Mouse (Mus musculus) spleen, adult 2 months (tissue): ENCODE results near the gene Grik4. TPM values are rescaled to one million over a fixed set of nuclear protein-coding genes. Genes with fewer than 3 reads are reported as not detected.

Source experiments
- DNase-seq, 2 experiments: peaks; one replicate each; pipeline versions ENCODE4 v3.0.0 to v3.0.0-alpha.2; 2012 to 2021; ENCODE audit warnings: low spot score in 2 of 2, low read depth in 1 of 2
- H3K27ac ChIP-seq: fragments of 200-500 bp; 2 replicates; pipeline ENCODE4 v1.5.1; 2012; ENCODE audit warnings: low read length, inconsistent platforms; ENCODE audit not compliant: insufficient read depth
- H3K27me3 ChIP-seq: fragments of 200-500 bp; 2 replicates; pipeline ENCODE4 v1.6.1; 2012; ENCODE audit warnings: mild to moderate bottlenecking, moderate library complexity, low read length, inconsistent platforms; ENCODE audit not compliant: control insufficient read depth, insufficient read depth
- H3K36me3 ChIP-seq: fragments of 200-500 bp; 2 replicates; pipeline ENCODE4 v1.6.1; 2012; ENCODE audit warnings: mild to moderate bottlenecking, low read length, inconsistent platforms; ENCODE audit not compliant: control insufficient read depth, insufficient read depth
- H3K4me1 ChIP-seq: fragments of 200-500 bp; 2 replicates; pipeline ENCODE4 v1.6.1; 2011; ENCODE audit warnings: inconsistent platforms; ENCODE audit not compliant: control insufficient read depth, insufficient read depth, insufficient read length
- H3K4me3 ChIP-seq: fragments of 200-500 bp; 2 replicates; pipeline ENCODE4 v1.5.1; 2011; ENCODE audit warnings: mild to moderate bottlenecking, inconsistent platforms; ENCODE audit not compliant: insufficient read depth, insufficient read length; ENCODE audit errors: extremely low read depth
- CTCF ChIP-seq: fragments of 200-500 bp; IDR thresholded peaks from 2 replicates; pipeline ENCODE4 v1.5.1; 2011; ENCODE audit warnings: mild to moderate bottlenecking, inconsistent platforms; ENCODE audit not compliant: insufficient read depth, insufficient read length, insufficient replicate concordance; ENCODE audit errors: extremely low read depth
- POLR2A ChIP-seq: fragments of 200-500 bp; IDR thresholded peaks from 2 replicates; pipeline ENCODE4 v1.6.1; 2011; ENCODE audit warnings: low read depth, low read length, inconsistent platforms
- WGBS: fragments of 180-500 bp; shearing (Covaris S2); methylation state at CpG from one replicate; pipeline ENCODE4 v1.1.7; 2018; 5-methylcytosine and 5-hydroxymethylcytosine counted together
- polyA plus RNA-seq: library from polyadenylated mRNA; depleted of rRNA; stranded (reverse); fragments of >200 nt; gene quantifications from 2 replicates; pipeline ENCODE4 v1.2.3, GENCODE M21; 2012

Grik4 gene
- polyA plus RNA-seq, 1 experiment, result 0.19 TPM

GRCm38 (mm10) chr9:42927498-42927897 is 16.8 kb downstream of the Grik4 start:
- H3K36me3 ChIP-seq, result no peaks in the 10 kb centered on the region
- no peak overlapping the region for H3K4me3 ChIP-seq
- no peaks in the 10 kb centered on the region for H3K27me3 ChIP-seq
- H3K4me1 ChIP-seq, result no peaks in the 10 kb centered on the region
- 78% methylated on average over 10 of the region's 10 CpGs for WGBS
- H3K27ac ChIP-seq, result no peak overlapping the region
- no peak for DNase-seq
- no peak for TF ChIP-seq POLR2A
- no peak for TF ChIP-seq CTCF

- 89% methylated on average over 6 of the region's 6 CpGs for WGBS
These were observed 17.7 kb downstream of the Grik4 start for GRCm38 (mm10) chr9:42926564-42926963.

GRCm38 (mm10) chr9:42921830-42922229 is 22.5 kb downstream of the Grik4 start:
- Histone ChIP-seq H3K27ac (no peak overlapping the region), H3K4me3 (no peak overlapping the region), H3K36me3 (no peaks in the 10 kb centered on the region), H3K27me3 (no peaks in the 10 kb centered on the region), H3K4me1 (no peaks in the 10 kb centered on the region)
- DNase-seq, result no peak
- WGBS, result 86% methylated on average over 4 of the region's 4 CpGs
- no peak for TF ChIP-seq CTCF
- no peak for TF ChIP-seq POLR2A

More at GRCm38 (mm10) chr9:42926564-42926963, 17.7 kb downstream of the Grik4 start:
- Histone ChIP-seq H3K27ac (no peak overlapping the region), H3K27me3 (no peaks in the 10 kb centered on the region), H3K4me3 (no peak overlapping the region), H3K36me3 (no peaks in the 10 kb centered on the region), H3K4me1 (no peaks in the 10 kb centered on the region)
- TF ChIP-seq CTCF, result no peak
- no peak for TF ChIP-seq POLR2A
- DNase-seq, result no peak

GRCm38 (mm10) chr9:42920190-42920589 is 24.1 kb downstream of the Grik4 start:
- DNase-seq, result no peak
- H3K36me3 ChIP-seq, result no peaks in the 10 kb centered on the region
- TF ChIP-seq POLR2A (no peak), CTCF (no peak)
- H3K27me3 ChIP-seq, result no peaks in the 10 kb centered on the region
- H3K4me3 ChIP-seq, result no peak overlapping the region
- 62% methylated on average over 7 of the region's 7 CpGs for WGBS
- H3K4me1 ChIP-seq, result no peaks in the 10 kb centered on the region
- H3K27ac ChIP-seq, result no peak overlapping the region

GRCm38 (mm10) chr9:42917911-42918310 is 26.4 kb downstream of the Grik4 start:
- Histone ChIP-seq H3K4me3 (no peak overlapping the region), H3K27ac (no peak overlapping the region), H3K4me1 (no peaks in the 10 kb centered on the region), H3K36me3 (no peaks in the 10 kb centered on the region), H3K27me3 (no peaks in the 10 kb centered on the region)
- DNase-seq, result no peak
- 90% methylated on average over 7 of the region's 7 CpGs for WGBS
- no peak for TF ChIP-seq POLR2A
- TF ChIP-seq CTCF, result no peak

GRCm38 (mm10) chr9:42913201-42913600 is 31.1 kb downstream of the Grik4 start:
- no peak for DNase-seq
- H3K4me3 ChIP-seq, result no peak overlapping the region
- no peaks in the 10 kb centered on the region for H3K36me3 ChIP-seq
- H3K27ac ChIP-seq, result no peak overlapping the region
- H3K4me1 ChIP-seq, result no peaks in the 10 kb centered on the region
- no peaks in the 10 kb centered on the region for H3K27me3 ChIP-seq
- TF ChIP-seq CTCF (no peak), POLR2A (no peak)
- WGBS, result 74% methylated on average over 2 of the region's 2 CpGs

GRCm38 (mm10) chr9:42908657-42909313 is 35.5 kb downstream of the Grik4 start:
- no peaks in the 10 kb centered on the region for H3K27me3 ChIP-seq
- no peak for TF ChIP-seq POLR2A
- TF ChIP-seq CTCF, result no peak
- no peak overlapping the region for H3K27ac ChIP-seq
- H3K36me3 ChIP-seq, result no peaks in the 10 kb centered on the region
- no peak for DNase-seq
- H3K4me1 ChIP-seq, result no peaks in the 10 kb centered on the region
- no peak overlapping the region for H3K4me3 ChIP-seq
- 29% methylated on average over 8 of the region's 8 CpGs for WGBS
